Mouse (Mus musculus) intestine, embryonic 14.5 days (tissue): ENCODE results near the gene Peli2. TPM values are rescaled to one million over a fixed set of nuclear protein-coding genes. Genes with fewer than 3 reads are reported as not detected.

Experiments used
- ATAC-seq: fragments of 200-750 bp; cut with Nextera tagmentation; replicated peaks from 2 replicates; pipeline ENCODE4 v1.8.0; 2017; ENCODE audit warnings: low read depth, moderate number of reproducible peaks, moderate TSS enrichment, moderate library complexity; ENCODE audit not compliant: low FRiP score, low TSS enrichment
- DNase-seq: peaks from one replicate; pipeline ENCODE4 v3.0.0-alpha.2; 2018; ENCODE audit warnings: low spot score
- H3K27ac ChIP-seq: fragments of 300-500 bp; sonication (generic); 2 replicates; pipeline ENCODE4 v1.5.1; 2014; ENCODE audit warnings: low read depth, mild to moderate bottlenecking, control low read depth
- H3K27me3 ChIP-seq: fragments of 300-500 bp; sonication (generic); replicated peaks from 2 replicates; pipeline ENCODE4 v1.6.1; 2014; ENCODE audit warnings: low read length, control low read depth; ENCODE audit not compliant: control insufficient read depth, insufficient read depth
- H3K36me3 ChIP-seq: fragments of 300-500 bp; sonication (generic); 2 replicates; pipeline ENCODE4 v1.6.1; 2014; ENCODE audit warnings: low read length, control low read depth; ENCODE audit not compliant: control insufficient read depth, insufficient read depth
- H3K4me1 ChIP-seq: fragments of 300-500 bp; sonication (generic); replicated peaks from 2 replicates; pipeline ENCODE4 v1.6.1; 2014; ENCODE audit warnings: low read length, control low read depth, mixed read lengths; ENCODE audit not compliant: control insufficient read depth, insufficient read depth
- H3K4me2 ChIP-seq: fragments of 300-500 bp; sonication (generic); 2 replicates; pipeline ENCODE4 v1.6.1; 2014; ENCODE audit warnings: low read length
- H3K4me3 ChIP-seq: fragments of 300-500 bp; sonication (generic); 2 replicates; pipeline ENCODE4 v1.5.1; 2014; ENCODE audit warnings: low read depth, low read length, control low read depth, mixed read lengths
- H3K9ac ChIP-seq: fragments of 300-500 bp; sonication (generic); 2 replicates; pipeline ENCODE4 v1.6.1; 2014; ENCODE audit warnings: mild to moderate bottlenecking, low read length
- H3K9me3 ChIP-seq: fragments of 300-500 bp; sonication (generic); 2 replicates; pipeline ENCODE4 v1.6.1; 2016; ENCODE audit warnings: low read length, control low read depth; ENCODE audit not compliant: control insufficient read depth
- WGBS: fragments of 180-500 bp; shearing (Covaris S2); extraction: QIAGEN DNeasy Blood & Tissue Kit; methylation state at CpG from one replicate; pipeline ENCODE4 v1.1.7; 2014; 5-methylcytosine and 5-hydroxymethylcytosine counted together
- polyA plus RNA-seq: library from polyadenylated mRNA; unstranded; fragments of >200 nt; fragmentation: Nextera tagmentation; extraction: Ambion mirVana; gene quantifications from 2 replicates; pipeline ENCODE4 v1.2.1, GENCODE M21; 2014

Peli2 gene
- polyA plus RNA-seq, 1 experiment from 2014 or later: 6.7 TPM

DNA sequence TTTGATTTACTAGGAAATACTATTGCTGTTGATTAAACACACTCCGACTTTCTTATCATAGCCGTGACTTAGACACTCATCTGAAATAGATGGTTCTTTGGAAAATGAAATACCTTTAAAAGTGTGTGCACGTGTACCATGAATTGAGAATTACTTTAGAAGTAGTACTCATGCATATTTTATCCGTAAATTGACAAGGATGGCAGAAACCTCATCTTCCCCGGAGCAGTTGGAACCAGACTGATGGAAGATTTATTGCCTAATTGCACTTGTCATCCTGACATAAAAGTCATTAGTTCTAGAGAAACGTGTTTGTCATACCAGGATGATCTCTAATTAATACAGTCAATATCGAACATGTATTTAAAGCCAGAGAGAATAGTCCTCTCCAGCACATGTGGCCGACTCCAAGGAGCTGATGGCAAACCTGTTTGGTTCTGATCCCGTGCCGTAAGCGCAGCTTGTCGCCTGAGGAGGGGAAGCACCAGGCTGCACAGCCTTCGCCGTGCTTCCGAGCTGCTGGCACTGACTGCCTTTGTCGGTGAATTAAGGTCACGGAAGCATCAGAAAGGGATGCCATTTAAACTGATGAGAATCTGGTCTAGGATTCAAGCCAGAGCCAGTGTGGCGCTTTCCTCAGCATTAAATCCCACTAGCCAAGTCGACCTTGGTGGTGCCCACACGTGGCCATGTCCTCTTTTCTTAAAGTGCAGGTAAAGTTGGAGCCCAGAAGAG, 114.3 kb downstream of the Peli2 start:
- Histone ChIP-seq H3K4me3 (no peak overlapping the region), H3K9ac (no peak overlapping the region), H3K27ac (no peak overlapping the region), H3K4me2 (no peak overlapping the region), H3K27me3 (no peaks in the 10 kb centered on the region), H3K4me1 (0 out of 2 replicates have a peak, but pooled peaks cover 3% of the 10 kb centered on the region), H3K36me3 (no peaks in the 10 kb centered on the region), H3K9me3 (no peaks in the 10 kb centered on the region)
- 84% methylated on average over 20 of the region's 20 CpGs for WGBS
- DNase-seq: no peak
- ATAC-seq: no peak

DNA sequence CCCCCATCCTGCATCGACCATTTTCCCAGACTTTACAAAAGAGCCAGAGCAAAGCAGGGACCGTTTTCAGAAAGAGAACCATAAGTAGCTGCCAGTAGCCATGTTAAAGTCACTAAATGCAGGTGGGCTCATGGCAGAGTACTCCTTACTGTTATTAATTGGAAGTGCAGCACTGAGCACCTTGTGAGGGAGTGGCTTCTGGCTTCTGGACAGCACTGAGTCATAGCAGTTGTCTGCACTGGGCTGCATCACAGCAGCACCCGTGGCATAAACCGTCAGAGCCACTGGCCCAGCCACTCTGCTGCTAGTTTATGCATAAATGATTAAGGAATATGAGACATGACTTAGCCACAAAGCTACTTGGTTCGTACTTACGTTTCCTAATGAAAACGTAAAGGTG, 120.7 kb downstream of the Peli2 start:
- DNase-seq: no peak
- peaks cover 5% of the 10 kb centered on the region; the same call in 1 of the 2 replicates for H3K36me3 ChIP-seq
- no peak overlapping the region for H3K4me3 ChIP-seq
- no peaks in the 10 kb centered on the region for H3K9me3 ChIP-seq
- peaks cover 3% of the 10 kb centered on the region; the same call in 1 of the 2 replicates for H3K4me1 ChIP-seq
- H3K4me2 ChIP-seq: no peak overlapping the region
- 81% methylated on average over 7 of the region's 7 CpGs for WGBS
- ATAC-seq: no peak
- no peak overlapping the region for H3K9ac ChIP-seq
- no peak overlapping the region for H3K27ac ChIP-seq
- H3K27me3 ChIP-seq: no peaks in the 10 kb centered on the region

DNA sequence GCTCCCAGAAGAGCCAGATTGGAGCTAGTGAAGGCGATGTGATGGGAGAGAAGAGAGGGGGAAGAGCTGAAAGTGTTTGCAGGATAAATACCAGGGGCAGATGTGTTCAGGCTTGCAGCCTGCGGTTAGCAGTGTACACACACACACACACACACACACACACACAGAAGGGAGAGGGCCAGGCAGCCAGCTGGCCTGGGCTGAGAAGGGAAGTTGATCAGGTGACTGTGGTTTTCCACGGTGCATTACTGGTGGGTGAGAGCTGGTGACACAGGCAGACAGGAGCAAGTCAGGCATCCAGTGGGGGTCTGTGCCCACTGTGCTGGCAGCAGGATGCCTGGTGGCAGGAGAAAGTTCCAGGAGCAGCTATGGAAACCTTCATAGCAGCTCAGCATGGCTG, 125.6 kb downstream of the Peli2 start:
- 29% methylated on average over 3 of the region's 3 CpGs for WGBS
- Histone ChIP-seq H3K27ac (no peak overlapping the region), H3K9me3 (no peaks in the 10 kb centered on the region), H3K4me2 (no peak overlapping the region), H3K36me3 (peaks cover 5% of the 10 kb centered on the region; the same call in 1 of the 2 replicates), H3K9ac (no peak overlapping the region), H3K4me3 (no peak overlapping the region), H3K4me1 (peaks cover 4% of the 10 kb centered on the region; the same call in 1 of the 2 replicates), H3K27me3 (no peaks in the 10 kb centered on the region)
- no peak for DNase-seq
- no peak for ATAC-seq

DNA sequence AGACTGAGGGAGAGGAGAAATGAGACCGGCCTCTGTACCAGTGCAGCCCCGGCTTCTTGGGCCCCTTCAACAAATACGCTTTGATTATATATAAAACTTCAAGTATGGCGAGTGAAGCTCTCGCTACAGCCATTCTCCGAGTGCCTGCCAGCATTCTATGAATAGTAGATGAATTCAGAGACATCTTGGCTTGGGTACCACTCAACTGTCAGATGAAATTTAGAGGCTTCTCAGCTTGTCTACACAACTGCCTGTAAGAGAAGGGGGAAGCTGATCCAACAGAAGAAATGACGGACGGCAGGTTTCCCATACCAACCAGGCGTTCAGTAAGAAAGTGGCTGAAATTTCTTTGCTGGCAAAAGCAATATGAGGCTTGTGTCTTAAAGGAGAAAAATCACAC, 126.3 kb downstream of the Peli2 start:
- 88% methylated on average over 9 of the region's 9 CpGs for WGBS

DNA sequence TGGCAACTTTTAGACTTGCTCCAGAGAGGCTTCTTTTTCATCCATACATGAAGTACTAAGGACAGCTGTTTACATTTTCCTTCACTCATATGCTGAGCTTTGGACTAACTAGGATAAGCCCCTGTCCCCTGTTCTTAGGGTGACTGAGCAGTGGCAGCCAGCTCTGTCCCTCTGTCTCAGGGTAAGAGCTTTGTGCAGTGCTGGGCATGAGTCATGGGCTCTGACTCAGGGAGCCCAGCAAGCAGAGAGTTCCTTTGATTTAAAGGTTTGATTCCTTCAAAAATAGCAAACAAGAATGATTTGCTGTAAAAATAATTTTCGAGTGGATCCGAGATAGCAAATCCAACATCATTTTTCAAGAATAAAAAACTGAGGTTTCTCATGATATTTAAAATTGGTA, 128.8 kb downstream of the Peli2 start:
- Histone ChIP-seq H3K9ac (no peak overlapping the region), H3K27ac (no peak overlapping the region), H3K9me3 (no peaks in the 10 kb centered on the region), H3K36me3 (peaks cover 9% of the 10 kb centered on the region; the same call in 1 of the 2 replicates), H3K4me3 (no peak overlapping the region), H3K4me2 (no peak overlapping the region), H3K27me3 (no peaks in the 10 kb centered on the region), H3K4me1 (peaks cover 4% of the 10 kb centered on the region; the same call in 1 of the 2 replicates)
- WGBS: 95% methylated on average over 2 of the region's 2 CpGs
- DNase-seq: no peak
- ATAC-seq: no peak

More for the DNA sequence above, 126.3 kb downstream of the Peli2 start:
- Histone ChIP-seq H3K9me3 (no peaks in the 10 kb centered on the region), H3K36me3 (peaks cover 5% of the 10 kb centered on the region; the same call in 1 of the 2 replicates), H3K9ac (no peak overlapping the region), H3K4me2 (no peak overlapping the region), H3K27me3 (no peaks in the 10 kb centered on the region), H3K4me3 (no peak overlapping the region), H3K4me1 (peaks cover 4% of the 10 kb centered on the region; the same call in 1 of the 2 replicates), H3K27ac (no peak overlapping the region)
- ATAC-seq (no peak), DNase-seq (no peak)

DNA sequence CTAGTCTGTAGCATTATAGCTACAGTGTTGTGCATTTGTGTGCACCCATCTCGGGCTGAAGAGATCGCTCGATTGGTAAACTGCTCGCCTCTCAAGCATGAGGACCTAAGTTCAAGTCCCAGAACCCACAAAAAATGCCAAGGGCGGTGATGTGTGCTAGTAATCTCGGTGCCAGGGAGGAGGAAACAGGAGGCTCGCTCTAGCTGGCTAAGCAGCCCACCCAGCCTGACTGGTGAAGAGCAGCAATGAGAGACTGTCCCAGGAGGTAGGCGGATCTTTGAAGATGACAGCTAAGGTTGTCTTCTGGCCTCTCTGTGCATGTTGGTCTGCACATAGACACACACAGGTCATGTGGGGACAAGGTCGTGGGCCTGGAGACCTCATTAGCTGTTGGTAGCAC, 129.3 kb downstream of the Peli2 start:
- H3K4me3 ChIP-seq: no peak overlapping the region
- H3K27ac ChIP-seq: no peak overlapping the region
- no peak overlapping the region for H3K9ac ChIP-seq
- DNase-seq: no peak
- no peak overlapping the region for H3K4me2 ChIP-seq
- no peaks in the 10 kb centered on the region for H3K27me3 ChIP-seq
- H3K36me3 ChIP-seq: peaks cover 6% of the 10 kb centered on the region; the same call in 1 of the 2 replicates
- no peak for ATAC-seq
- WGBS: 93% methylated on average over 9 of the region's 9 CpGs
- no peaks in the 10 kb centered on the region for H3K9me3 ChIP-seq
- peaks cover 4% of the 10 kb centered on the region; the same call in 1 of the 2 replicates for H3K4me1 ChIP-seq

DNA sequence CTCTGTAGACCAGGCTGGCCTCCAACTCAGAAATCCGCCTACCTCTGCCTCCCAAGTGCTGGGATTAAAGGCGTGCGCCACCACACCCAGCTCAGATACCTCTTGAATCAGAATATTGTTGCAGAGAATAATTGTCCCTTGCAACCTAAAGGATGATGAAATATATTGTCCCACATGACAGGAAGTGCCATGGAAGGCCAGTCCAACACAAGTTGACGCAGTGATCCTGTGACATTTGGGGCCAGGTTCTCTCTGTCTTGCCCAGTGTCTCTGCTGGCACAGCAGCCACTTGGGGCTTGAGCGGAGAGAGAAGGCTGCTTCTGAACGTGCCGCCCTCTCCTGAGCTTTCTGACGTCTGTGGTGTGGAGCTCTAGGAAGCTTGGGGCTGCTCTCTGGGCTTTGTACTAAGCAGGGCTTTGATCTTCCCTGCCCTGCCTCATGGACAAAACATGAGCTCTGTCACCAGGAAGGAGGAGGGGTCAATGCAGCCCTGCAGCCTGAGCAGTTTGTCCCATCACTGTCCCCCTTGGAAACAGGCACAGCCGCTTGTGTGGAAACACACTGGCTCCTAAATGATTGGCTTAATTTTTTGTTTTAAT, 130.9 kb downstream of the Peli2 start:
- ATAC-seq (no peak), DNase-seq (no peak)
- H3K4me2 ChIP-seq: no peak overlapping the region
- no peaks in the 10 kb centered on the region for H3K9me3 ChIP-seq
- H3K36me3 ChIP-seq: peaks cover 9% of the 10 kb centered on the region
- H3K4me3 ChIP-seq: no peak overlapping the region
- H3K27me3 ChIP-seq: no peaks in the 10 kb centered on the region
- 78% methylated on average over 9 of the region's 9 CpGs for WGBS
- no peak overlapping the region for H3K27ac ChIP-seq
- H3K4me1 ChIP-seq: no peaks in the 10 kb centered on the region
- H3K9ac ChIP-seq: no peak overlapping the region

DNA sequence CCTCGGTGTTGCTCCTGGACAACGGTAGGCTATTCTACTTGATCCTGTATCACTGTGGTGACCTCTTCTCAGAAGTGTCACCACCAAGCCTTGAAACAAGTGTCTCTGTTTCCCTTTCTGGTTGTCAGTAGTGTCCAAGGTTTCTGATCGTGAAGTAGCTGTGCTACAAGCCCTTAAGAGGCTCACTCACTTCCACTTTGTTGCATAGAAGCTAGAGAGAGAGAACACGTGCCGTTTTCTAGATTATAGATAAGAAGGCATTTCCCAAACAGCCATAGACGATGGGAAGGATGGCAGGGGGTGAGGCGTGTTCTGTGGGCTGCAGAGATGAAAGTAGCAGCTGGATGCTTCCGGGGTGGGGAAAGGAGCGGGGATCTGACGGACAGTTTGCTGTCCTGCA, 132.6 kb downstream of the Peli2 start:
- WGBS: 70% methylated on average over 10 of the region's 10 CpGs
- Histone ChIP-seq H3K36me3 (peaks cover 9% of the 10 kb centered on the region), H3K4me1 (no peaks in the 10 kb centered on the region), H3K27me3 (no peaks in the 10 kb centered on the region), H3K9ac (no peak overlapping the region), H3K27ac (no peak overlapping the region), H3K4me2 (no peak overlapping the region), H3K9me3 (no peaks in the 10 kb centered on the region), H3K4me3 (no peak overlapping the region)
- DNase-seq (no peak), ATAC-seq (no peak)
